Mouse (Mus musculus) ovary, postnatal 10 days (tissue): Measurements from ENCODE around the gene Il3.

Source experiments
- DNase-seq: peaks from one replicate; pipeline ENCODE4 v3.0.0; 2022; ENCODE audit warnings: low spot score

Il3 gene

DNA sequence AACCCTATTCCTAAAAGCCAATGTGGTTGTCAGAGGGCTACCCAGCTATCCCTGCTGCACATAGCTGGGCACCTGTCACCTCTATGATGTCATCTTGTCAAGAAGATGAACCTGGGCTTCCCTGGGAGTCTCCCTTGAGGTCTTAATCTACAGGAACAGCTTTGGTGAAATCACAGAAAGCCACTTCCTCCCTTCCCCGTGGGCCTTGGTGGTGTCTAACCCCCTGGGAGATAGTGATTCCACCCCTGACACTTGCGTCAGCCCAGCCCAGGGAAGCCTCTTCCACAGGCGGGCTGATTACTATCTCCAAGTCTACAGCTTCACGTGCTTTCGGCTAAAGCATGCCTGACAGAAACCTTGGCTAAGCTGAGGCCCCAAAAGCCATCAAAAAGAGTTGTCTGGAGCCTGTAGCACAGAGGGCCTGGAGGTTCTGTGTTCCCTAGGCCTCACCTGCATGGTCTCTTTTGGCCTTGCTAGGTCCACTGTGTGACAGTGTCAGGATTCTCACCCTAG lies 4.4 kb upstream of the Il3 start:
- no peak for DNase-seq

DNA sequence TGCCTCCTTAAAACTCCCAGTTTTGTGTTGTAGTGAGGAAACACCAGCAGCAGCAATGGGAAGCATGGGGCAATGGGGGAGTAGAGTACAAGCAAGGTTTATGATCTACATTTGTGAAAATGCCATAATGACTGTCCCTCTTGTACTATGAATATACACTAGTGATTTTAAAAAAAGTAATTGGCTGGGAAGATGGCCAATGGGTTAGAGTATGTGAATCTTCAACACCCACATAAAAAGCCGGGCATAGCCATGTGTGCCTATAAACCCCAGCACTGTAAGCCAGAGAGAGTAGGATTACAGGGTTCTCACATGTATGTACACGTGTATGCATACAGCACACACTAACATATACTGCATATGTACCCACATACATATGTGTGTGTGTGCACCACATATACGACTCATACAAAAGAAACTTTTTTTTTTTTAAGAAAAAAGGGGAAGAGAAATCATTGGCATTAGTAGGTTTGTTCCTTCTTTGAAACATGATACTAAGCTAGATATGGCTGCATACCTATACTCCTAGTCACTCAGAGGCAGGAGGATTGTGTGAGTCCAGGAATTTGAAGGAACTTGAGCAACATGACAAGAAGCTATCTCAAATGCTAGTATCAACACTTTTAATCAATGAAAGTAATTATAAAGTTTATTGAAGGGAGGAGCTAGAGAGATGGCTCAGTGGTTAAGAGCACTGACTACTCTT lies 2.3 kb upstream of the Il3 start:
- no peak for DNase-seq

DNA sequence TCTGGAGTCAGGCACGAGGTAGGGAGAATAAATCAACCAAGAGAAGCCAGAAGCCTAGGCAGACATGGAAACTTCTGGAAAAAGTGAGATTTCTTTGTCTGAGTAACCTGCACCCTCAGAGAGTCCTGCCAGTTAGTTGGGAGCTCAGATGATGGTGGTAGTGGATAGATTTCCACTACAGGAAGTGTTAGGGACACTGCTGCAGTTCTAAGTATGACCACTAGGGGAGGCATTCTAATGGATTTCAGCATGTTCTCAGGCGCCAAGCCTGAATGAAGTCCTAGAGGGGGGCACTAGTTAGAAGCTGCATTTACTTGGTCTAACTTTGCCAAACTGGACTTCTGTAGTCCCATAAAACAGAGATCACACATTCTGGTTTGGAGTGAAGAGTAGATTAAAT lies 2.5 kb downstream of the Il3 start:
- no peak for DNase-seq

DNA sequence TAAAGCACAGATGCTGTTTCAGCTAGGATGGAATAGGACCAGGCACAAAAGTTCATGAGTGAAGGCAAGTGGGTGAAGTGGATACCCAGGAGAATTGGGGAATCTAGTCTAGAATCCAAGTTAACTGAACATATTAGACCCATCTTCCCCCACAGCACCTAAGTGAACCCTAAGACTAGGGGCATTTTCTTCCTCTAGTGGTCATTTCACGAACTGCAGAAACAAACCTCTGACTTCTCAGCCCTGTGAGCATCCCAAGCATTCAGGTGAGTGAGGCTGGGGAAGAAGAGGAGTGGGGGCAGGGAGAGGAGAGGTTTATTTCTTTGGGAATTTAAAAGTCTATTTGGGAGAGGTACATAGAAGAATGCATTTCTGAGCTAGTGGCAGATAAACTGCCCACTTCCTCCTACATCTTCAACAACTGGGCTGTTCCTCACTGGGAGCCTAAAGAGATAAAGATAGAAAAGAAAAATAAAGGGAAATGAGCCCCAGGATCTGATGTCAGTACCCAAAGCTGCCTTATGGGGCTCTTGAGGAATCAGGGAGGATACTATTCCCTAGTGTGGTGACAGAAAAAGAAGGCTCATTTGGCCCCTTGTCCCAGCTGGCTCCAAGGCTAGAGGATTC lies 3.6 kb downstream of the Il3 start:
- DNase-seq = no peak

DNA sequence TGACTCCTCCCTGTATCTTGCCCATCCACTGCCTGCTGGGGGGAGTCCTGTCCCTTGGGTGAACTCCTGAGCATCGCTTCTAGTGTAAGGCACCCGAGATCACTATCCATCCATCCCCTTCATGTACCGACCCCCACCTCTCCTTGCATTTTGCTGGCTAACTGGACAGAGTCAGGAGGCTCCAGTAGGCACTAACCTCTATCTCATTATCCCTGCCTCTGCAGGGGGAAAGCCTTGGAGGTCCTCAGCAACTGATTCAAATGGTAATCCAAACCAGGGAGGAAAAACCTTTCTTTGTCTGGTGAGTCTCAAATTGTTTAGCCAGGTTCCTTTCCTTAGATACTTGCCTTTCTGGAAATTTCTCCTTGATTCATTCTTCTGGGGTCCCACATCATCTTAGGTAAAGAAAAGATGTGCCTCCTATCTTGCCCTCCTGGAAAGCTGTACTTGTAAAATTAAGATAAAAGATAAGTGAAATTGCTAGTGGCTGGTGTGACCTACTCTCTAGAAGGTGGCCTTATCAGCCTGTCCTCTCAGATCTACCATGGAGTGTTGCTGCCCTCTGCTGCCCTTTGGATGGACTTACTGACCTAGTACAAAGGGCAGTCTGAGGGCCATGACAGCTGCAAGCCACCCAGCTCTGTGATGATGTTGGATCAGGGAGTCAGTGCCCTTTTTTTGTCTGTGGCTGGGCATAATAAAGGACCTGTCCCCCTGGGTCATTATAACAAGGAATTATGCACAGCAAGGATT lies 10.3 kb downstream of the Il3 start:
- no peak for DNase-seq

DNA sequence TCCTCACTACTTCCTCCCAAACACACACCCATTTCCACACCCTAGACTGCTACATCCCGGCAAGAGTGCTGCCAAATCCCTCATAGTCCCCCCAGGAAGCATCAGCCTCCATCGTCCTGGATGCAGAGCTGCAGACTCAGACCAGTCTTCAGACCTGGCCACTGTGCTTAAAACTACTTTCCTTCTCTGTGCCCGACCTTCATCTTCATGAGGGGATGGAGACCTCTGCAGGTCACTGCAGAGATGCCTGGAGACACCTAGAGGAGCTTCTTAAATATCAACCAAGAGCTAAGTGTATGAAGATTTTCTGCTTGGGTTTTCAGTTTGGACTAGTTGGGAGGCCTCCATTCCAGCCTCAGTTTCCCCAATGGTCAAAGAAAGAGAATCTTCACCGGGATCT lies 13.0 kb downstream of the Il3 start:
- no peak for DNase-seq

DNA sequence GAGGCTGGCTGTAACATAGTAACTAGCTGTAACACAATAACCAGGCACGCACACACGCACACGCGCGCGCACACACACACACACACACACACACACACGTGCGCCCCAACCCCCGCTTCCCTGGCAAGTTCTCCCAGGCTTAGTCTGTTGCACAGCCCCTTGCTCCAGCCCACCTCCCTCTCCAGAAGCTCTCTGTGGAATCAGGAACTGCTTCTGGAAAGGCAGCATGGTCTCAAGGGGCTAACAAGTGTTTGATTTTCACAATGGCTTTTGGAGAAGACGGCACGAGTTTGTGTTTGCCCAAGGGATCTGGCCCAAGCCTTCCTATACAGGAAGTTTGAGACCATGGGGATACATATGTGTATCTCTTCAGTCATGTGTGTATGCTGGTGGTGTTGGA lies 16.5 kb downstream of the Il3 start:
- DNase-seq = no peak

DNA sequence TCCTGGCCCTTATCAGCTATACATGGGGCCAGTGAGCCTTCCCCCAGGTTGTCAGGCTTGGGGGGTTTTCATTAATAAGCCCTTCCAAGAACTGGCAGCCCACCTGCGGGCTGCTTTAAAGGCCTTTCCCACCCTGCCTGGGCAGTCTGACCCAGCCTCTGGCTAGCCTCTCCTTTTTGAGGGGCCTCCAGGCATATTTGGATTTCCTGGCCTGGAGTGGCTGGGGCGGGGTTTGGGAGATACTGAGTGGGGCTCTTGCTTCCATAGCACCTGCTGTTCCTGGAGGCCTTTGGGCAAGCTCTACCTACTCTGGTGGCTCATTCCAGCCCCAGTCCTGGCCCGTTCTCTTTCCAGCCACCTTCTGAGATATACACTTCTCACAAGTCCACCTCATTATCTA lies 17.3 kb downstream of the Il3 start:
- DNase-seq = no peak

DNA sequence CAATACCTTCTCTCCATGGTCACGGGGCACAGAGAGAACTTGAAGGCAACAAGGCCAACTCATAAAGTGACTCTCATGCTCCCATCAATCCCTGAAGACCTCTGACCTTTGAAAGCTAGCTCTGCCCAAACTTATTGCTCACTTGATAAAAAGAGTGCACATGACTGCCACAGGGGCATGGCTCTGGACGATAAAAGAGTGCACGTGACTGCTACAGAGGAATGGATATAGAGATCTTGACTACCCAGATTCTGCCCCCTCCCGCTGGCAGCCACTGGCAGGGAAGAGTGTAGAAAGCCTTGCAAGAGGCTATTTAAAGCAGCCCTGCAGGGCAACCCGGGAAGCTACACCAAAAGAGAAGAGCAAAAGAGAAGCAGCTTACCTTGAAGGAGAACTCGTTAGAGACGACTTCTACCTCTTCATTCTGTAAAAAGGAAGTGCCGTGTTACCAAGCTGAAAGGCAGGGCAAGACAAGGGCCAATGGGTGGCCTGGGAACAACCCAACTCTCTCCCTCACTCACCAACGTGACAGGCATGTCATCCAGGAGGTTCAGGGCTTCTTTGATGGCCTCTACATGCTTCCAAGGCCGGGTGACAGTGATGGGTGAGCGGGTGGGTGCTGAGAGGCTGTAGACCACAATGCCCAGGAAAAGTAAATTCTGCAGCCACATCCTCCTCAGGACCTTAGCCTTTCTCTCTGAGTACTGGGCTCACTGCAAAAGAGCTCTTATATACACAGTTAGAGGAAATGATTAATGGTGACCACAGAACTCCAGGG lies 17.9 kb downstream of the Il3 start, which contains the start of gene Csf2:
Gene Csf2 (minus strand): TSS at position 728 of the 778 bp plus-strand sequence.
- DNase-seq = no peak

DNA sequence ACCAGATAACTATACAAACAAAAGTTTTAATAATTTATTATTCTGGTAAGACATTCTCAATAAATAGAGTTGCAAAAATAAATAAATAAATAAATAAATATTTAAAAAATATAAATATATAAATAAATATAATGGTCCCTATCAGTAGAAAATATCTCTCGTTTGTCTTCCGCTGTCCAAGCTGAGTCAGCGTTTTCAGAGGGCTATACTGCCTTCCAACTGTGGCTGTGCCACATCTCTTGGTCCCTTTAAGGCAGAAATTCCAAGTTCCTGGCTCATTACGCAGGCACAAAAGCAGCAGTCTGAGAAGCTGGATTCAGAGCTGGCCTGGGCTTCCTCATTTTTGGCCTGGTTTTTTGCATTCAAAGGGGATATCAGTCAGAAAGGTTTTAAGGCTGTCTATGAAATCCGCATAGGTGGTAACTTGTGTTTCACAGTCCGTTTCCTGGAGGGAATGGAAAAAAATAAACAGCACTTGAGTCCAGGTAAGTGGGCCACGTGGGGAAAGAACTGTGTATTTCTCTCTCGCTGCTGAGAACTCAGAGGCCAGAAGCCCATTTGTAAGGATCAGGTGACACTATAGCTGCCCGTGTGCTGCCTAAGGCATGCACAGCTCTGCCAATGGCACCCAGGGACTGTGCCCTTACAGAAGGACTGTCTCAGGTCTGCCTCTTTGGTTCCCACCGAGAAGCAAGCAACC lies 19.7 kb downstream of the Il3 start:
- no peak for DNase-seq

DNA sequence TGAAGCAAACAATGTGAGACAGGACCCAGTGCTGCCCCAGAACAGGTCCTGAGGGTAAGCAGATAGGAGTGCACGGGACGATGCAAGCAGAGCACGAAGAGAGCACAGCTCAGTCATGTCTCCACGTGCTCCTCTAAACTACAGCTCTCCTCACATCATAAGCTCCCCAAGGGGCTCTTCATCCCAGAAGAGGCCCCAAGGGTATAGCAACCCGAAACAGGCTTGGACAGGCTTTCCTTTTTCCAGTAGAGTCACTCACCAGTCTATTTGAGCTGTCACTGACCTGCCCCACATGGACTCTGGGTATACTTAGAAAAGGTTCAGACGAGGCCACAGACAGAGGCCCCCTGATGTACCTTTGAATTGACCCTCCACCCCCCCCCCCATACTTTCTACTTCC lies 22.6 kb downstream of the Il3 start:
- no peak for DNase-seq

DNA sequence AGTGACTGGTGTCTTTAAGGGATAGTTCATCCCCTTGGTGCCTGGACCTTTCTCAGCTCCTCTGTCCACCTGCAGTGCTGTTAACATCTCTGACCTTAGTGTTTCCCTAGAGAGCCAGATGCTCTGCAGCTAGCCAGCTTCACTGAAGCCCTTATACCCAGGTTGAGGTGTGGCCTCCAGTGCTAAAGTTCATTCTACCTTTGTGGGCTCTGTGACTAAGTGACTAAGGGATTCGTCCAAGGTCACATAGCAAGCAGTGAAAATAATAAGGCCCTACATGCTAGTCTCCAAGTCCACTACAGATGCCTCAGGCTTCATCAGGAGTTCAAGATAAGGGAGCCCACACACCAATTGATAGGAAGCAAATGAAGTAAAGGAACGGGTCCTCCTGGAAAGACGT lies 24.6 kb downstream of the Il3 start:
- DNase-seq = no peak

DNA sequence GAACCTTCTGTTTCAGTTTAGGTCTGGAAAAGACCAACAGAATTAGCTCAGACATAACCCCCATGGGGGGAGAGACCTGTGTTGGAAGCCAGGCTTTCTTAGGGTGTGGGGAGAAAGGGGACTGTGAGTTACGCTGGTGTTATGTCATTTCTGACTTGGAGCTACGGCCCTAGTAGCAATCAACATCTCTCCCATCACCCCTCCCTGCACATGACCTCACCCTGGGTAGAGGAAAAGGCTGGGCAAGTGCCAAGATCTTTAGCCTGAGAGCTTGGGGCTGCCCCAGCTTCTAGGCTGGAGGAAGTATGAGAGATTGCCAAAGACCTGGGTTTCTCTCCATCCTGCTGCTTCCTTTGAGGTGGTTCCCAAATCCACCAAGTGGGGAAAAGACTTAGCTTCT lies 30.1 kb downstream of the Il3 start:
- no peak for DNase-seq

DNA sequence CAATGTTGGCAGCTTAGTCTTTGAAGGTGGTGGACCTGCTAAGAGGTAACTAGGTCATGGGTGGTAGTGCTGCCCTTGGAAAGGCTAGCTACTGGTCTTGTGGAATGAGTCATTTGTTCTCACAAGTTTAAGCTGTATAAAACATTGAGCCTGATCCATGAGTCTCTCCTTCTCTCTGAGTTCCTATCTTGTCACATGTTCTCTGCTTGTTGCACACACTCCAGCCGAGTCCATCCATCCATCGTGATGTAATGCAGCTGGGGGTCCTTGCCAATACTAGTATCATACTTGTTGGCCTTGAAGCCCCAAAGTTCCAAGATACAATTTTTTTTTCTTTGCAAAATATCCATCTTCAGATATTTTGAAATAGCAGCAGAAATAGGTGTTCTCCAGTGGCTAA lies 39.6 kb downstream of the Il3 start:
- DNase-seq = no peak

DNA sequence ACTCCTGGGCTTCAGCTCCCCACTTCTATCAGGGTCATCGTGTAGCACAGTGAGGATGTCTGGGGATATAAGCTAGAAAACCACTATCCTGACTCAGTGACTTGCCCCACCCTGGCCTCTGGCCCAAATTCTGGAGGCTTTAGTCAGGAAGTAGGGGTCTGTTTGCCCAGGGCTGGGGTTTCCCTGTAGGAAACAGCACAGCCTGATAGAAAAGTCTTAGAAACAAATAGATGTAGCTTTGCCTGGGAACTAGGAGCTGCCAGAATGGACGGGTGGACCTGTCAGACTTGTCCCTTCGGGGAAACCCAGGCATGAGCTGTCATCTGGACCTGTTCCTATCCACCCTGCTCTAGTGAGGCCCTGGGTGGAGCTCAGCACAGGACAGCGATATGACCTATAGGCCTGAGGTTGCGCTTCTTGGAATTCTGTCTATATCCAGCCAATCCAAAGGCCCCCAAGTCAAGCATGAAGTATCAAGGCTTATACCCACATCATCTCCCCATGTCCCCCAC lies 42.5 kb downstream of the Il3 start:
- no peak for DNase-seq

DNA sequence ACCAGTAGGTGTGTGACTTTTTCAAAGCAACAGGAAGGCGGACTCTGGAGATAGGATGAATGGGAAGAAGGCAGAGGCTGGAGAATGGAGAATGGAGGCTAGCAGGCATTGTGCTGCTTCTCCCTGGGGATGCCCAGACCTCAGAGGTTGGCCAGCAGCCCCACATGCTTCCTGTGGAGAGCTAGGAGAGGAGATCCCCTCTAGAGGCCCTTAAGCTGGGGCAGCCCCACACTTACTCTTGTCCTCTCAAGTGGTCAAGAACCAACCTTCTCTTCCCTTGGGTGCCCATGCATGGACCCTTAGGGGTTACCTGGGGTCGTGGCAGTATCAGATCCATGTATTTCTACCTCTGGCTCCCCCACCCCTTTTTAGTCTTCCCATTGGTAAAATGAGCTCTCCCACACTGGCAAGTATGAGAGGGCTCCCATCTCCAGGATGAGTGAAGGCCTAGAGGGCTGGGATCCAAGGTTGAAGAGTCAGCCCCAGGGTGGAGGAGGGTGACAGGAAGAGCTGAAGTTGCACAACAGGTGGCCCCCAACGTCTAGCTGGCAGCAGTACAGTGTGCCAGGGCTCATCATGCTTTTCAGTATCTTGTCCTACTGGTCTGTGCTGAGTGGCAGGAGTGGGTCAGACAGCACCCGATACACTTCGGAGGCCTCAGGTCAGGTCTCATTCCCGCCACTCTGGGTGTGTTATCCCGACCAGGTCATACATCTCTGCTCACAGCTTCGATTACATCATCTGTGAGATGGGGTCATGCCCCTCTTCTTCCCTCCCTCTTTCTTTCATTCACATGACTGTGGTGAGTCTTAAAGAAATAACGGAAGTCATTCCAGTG lies 43.2 kb downstream of the Il3 start:
- DNase-seq = no peak

DNA sequence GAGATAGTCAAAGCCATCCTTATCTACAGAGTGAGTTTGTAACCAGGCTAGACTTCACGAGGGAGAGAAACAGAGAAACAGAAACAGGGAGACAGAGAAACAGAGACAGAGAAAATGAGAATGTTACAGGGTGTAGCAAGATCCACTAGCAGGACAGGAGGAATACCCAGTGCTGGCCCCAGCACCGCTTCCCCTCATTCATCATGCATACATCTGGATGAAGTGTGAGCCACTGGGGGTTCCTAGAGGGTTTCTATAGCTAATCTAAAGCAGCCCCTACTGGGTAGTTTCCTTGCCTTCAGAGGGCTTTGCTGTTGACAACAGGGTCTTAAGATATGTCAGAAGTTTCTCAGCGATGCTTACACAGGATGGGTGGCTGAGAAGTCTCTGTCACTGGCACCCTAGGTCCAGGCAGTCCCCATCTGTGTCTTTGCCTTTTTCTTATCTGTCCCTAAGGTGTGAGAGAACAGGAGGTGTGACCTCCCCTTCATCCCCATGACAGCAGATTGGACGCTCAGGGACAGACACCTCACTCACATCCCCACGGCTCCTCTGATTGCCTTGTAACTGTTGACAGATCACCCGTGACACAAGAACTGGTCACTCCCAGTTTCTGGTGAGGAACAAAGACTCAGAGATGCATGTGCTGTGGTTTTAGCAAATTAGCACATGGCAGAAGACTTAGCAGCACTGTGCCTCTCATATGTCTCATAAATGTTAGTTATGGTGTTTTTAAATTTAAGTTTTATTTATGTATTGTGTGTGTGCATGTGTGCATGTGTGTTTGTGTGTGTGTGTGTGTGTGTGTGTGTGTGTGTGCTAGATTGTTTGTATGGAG lies 47.0 kb downstream of the Il3 start:
- DNase-seq = no peak

DNA sequence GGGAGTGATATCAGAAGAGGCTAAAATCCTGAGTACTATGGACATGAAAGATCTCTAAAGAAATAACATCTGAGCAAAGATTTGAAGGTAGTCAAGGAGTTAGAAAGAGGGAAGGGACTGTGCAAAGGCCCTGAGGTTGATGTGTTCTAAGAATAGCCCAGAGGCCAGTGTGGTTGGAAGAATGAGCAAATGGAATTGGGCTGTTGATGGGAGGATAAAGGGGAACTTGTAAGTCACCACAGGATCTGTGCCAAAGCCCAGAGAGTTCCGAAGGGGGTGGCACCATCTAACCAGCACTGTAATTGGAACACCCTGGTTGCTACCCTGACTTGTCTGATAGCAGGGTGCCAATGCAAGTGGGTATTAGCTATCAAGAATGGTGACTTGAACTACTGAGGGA lies 47.9 kb downstream of the Il3 start:
- DNase-seq = no peak

DNA sequence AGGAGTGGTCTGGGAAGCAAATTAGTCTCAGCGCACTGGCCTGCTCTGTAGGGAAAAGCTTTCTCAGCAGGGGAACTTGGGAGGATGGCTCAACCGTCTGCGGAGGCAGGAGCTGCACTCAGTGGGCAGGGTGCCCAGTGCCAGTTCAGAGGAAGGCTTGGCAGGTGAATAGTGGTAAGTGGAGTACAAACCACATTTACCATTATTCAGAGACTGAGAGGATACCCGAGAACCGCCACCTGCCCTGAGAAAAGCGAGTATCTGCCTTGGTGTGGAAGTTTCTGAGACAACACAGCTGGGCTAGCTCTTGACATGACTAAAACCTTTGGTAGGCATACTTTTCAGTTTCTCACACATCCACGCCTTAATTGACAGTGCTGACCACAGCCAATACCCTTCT lies 49.7 kb downstream of the Il3 start:
- DNase-seq = no peak

DNA sequence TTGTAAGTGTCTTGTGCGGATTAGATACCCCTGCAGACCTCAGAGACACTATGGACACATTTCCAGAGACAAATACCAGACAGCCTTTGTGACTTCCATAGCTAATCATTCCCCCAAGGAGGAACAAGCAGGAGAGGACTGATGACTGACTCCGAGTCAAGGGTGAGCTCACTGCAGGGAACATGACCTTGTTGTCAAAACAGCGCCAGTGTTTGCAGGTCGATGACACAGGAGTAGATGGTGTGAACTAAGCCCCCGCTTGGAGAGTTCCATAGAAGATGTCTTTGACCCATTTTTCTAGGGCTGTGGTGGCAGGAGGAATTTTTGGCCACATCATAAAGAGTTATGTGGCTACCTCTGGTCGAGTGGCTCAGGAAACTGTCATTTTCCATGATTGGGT lies 51.0 kb downstream of the Il3 start:
- no peak for DNase-seq
